Mouse (Mus musculus): ENCODE results near the gene Bbx. TPM values are rescaled to one million over a fixed set of nuclear protein-coding genes. Genes with fewer than 3 reads are reported as not detected.

Gene Bbx
- total RNA-seq, 2 experiments from 2014 or later, result 23.0 to 23.3 TPM

GRCm38 (mm10) chr16:50437331-50437730 is 5.1 kb upstream of the Bbx start:
- no peak overlapping the region for H3K4me3 ChIP-seq
- H3K27ac ChIP-seq, result no peak overlapping the region
- no peak for DNase-seq (ENCODE audit: extremely low spot score in 1 of 2, low spot score in 2 of 2)
- TF ChIP-seq CTCF (IDR thresholded peaks at IDR 0.05), result no peak
- intact Hi-C loops (cut with DNase I), result no loop called here

- TF ChIP-seq CTCF (IDR thresholded peaks at IDR 0.05), result no peak
- Histone ChIP-seq H3K27ac (peak overlapping the region; percentile 64), H3K4me3 (peak overlapping the region; percentile 90)
- intact Hi-C loops (cut with DNase I), result loop anchor here (2.0 kb wide), 1 partner anchor 302 kb away; no protein-coding TSS in a partner anchor
- peak; percentile 33 to 42 for DNase-seq (ENCODE audit: extremely low spot score in 1 of 2, low spot score in 2 of 2)
Measured at GRCm38 (mm10) chr16:50431011-50431981, 894 bp downstream of the Bbx start.

- TF ChIP-seq CTCF (IDR thresholded peaks at IDR 0.05), result no peak
- intact Hi-C loops (cut with DNase I), result loop anchor here (2.0 kb wide), 1 partner anchor 302 kb away; no protein-coding TSS in a partner anchor
- Histone ChIP-seq H3K4me3 (peak overlapping the region; percentile 90), H3K27ac (no peak overlapping the region)
- no peak for DNase-seq (ENCODE audit: extremely low spot score in 1 of 2, low spot score in 2 of 2)
Measured at GRCm38 (mm10) chr16:50430515-50430877, 1.7 kb downstream of the Bbx start.

GRCm38 (mm10) chr16:50429692-50430514 is 2.3 kb downstream of the Bbx start:
- intact Hi-C loops (cut with DNase I), result loop anchor here (2.0 kb wide), 2 partner anchors 49 to 303 kb away; no protein-coding TSS in a partner anchor
- Histone ChIP-seq H3K27ac (peak overlapping the region; percentile 44), H3K4me3 (peak overlapping the region; percentile 90)
- TF ChIP-seq CTCF (IDR thresholded peaks at IDR 0.05), result no peak; the same call in 1 of the 2 replicates
- peak; percentile 33 to 39 for DNase-seq (ENCODE audit: extremely low spot score in 1 of 2, low spot score in 2 of 2)

GRCm38 (mm10) chr16:50428871-50429691 is 3.1 kb downstream of the Bbx start:
- no peak for TF ChIP-seq CTCF (IDR thresholded peaks at IDR 0.05)
- DNase-seq (ENCODE audit: extremely low spot score in 1 of 2, low spot score in 2 of 2), result peak; percentile 17 to 30
- Histone ChIP-seq H3K4me3 (peak overlapping the region; percentile 90), H3K27ac (0 out of 2 replicates have a peak overlapping the region, but pooled peaks have one; percentile 4)
- intact Hi-C loops (cut with DNase I), result loop anchor here (2.0 kb wide), 1 partner anchor 48 kb away; no protein-coding TSS in a partner anchor

- no peak overlapping the region for H3K4me3 ChIP-seq
- H3K27ac ChIP-seq, result no peak overlapping the region
- no peak for DNase-seq (ENCODE audit: extremely low spot score in 1 of 2, low spot score in 2 of 2)
- no peak; the same call in 1 of the 2 replicates for TF ChIP-seq CTCF (IDR thresholded peaks at IDR 0.05)
- intact Hi-C loops (cut with DNase I), result no loop called here
Measured at GRCm38 (mm10) chr16:50420130-50420529, 12.1 kb downstream of the Bbx start.

- intact Hi-C loops (cut with DNase I), result no loop called here
- TF ChIP-seq CTCF (IDR thresholded peaks at IDR 0.05), result no peak
- H3K4me3 ChIP-seq, result no peak overlapping the region
- no peak overlapping the region for H3K27ac ChIP-seq
- no peak for DNase-seq (ENCODE audit: extremely low spot score in 1 of 2, low spot score in 2 of 2)
Measured at GRCm38 (mm10) chr16:50415406-50415805, 16.8 kb downstream of the Bbx start.

- no peak overlapping the region for H3K4me3 ChIP-seq
- intact Hi-C loops (cut with DNase I), result no loop called here
- H3K27ac ChIP-seq, result no peak overlapping the region
- no peak for DNase-seq (ENCODE audit: extremely low spot score in 1 of 2, low spot score in 2 of 2)
- no peak for TF ChIP-seq CTCF (IDR thresholded peaks at IDR 0.05)
Measured at GRCm38 (mm10) chr16:50402851-50403250, 29.3 kb downstream of the Bbx start.

- Histone ChIP-seq H3K27ac (no peak overlapping the region), H3K4me3 (no peak overlapping the region)
- DNase-seq (ENCODE audit: extremely low spot score in 1 of 2, low spot score in 2 of 2), result no peak
- intact Hi-C loops (cut with DNase I), result no loop called here
- TF ChIP-seq CTCF (IDR thresholded peaks at IDR 0.05), result no peak
Measured at GRCm38 (mm10) chr16:50399775-50400174, 32.4 kb downstream of the Bbx start.

- intact Hi-C loops (cut with DNase I), result no loop called here
- TF ChIP-seq CTCF (IDR thresholded peaks at IDR 0.05), result peak; percentile 13; the same call in 1 of the 2 replicates
- Histone ChIP-seq H3K27ac (no peak overlapping the region), H3K4me3 (no peak overlapping the region)
- DNase-seq (ENCODE audit: extremely low spot score in 1 of 2, low spot score in 2 of 2), result no peak
Measured at GRCm38 (mm10) chr16:50398564-50398963, 33.6 kb downstream of the Bbx start.
